Mouse (Mus musculus) CD4-positive naive resting alpha-beta T cell, adult 76 days (primary cell): Measurements from ENCODE around the gene Ap2s1. TPM values are rescaled to one million over a fixed set of nuclear protein-coding genes. Genes with fewer than 3 reads are reported as not detected.

Experiments
- total RNA-seq: library from RNA; stranded (reverse); gene quantifications from one replicate; pipeline ENCODE4 v1.2.4, GENCODE M21; 2023

Gene Ap2s1
- total RNA-seq, result 52.9 TPM

GRCm38 (mm10) chr7:16738073-16738696 is at the start of gene Ap2s1:
TSS of gene Ap2s1 (plus strand) at chr7:16738410.

GRCm38 (mm10) chr7:16721629-16722028 is 16.6 kb upstream of the Ap2s1 start, which contains the start of gene Ceacam9:
TSS of gene Ceacam9 (plus strand) at chr7:16721929.

GRCm38 (mm10) chr7:16780825-16781554 is 42.8 kb downstream of the Ap2s1 start, which contains the start of gene Slc1a5:
TSS of gene Slc1a5 (plus strand) at chr7:16781340.

Other genes with a start within 250 kb of the Ap2s1 start
- 21.1 TPM for gene Arhgap35, start 123.4 kb upstream of the Ap2s1 start, total RNA-seq
- gene Ceacam15, start 62.7 kb upstream of the Ap2s1 start, total RNA-seq, result not detected
- not detected for gene Ceacam9, start 16.5 kb upstream of the Ap2s1 start, total RNA-seq
- 121 TPM for gene Slc1a5, start 42.9 kb downstream of the Ap2s1 start, total RNA-seq
- gene Strn4, start 77.5 kb downstream of the Ap2s1 start, total RNA-seq, result 94.1 TPM
- gene Fkrp, start 78.3 kb downstream of the Ap2s1 start, total RNA-seq, result 19.2 TPM
- 204 TPM for gene Prkd2, start 104.5 kb downstream of the Ap2s1 start, total RNA-seq
- gene Dact3, start 136.9 kb downstream of the Ap2s1 start, total RNA-seq, result not detected
- not detected for gene Gng8, start 153.4 kb downstream of the Ap2s1 start, total RNA-seq
- gene Ptgir, start 168.1 kb downstream of the Ap2s1 start, total RNA-seq, result 1.9 TPM
- 98.0 TPM for gene Calm3, start 185.7 kb downstream of the Ap2s1 start, total RNA-seq
- gene Pnmal2, start 206.3 kb downstream of the Ap2s1 start, total RNA-seq, result not detected
- not detected for gene Pnmal1, start 221.3 kb downstream of the Ap2s1 start, total RNA-seq
- gene Gm42372, start 244.7 kb downstream of the Ap2s1 start, total RNA-seq, result 3.0 TPM